Mouse (Mus musculus) adrenal gland, adult 8-10 months (tissue): ENCODE measurements around the gene Sec24c. TPM values are rescaled to one million over a fixed set of nuclear protein-coding genes. Genes with fewer than 3 reads are reported as not detected.

Experiments
- DNase-seq: peaks from one replicate; pipeline ENCODE4 v3.0.0; 2022
- microRNA-seq, 2 experiments: library from miRNA; unstranded; fragments of <30 nt; microRNA quantifications; one replicate each; pipeline ENCODE4 v1.2.0; 2022
- total RNA-seq, 4 experiments: library from RNA; stranded (reverse); gene quantifications; 2 replicates each; pipeline ENCODE4 v1.2.4; 2022

Gene Sec24c
- total RNA-seq, 4 experiments from 2014 or later = 124 to 167 (median 150) TPM

GRCm38 (mm10) chr14:20735892-20736390, 61.8 kb downstream of the Sec24c start:
- DNase-seq = no peak

DNA sequence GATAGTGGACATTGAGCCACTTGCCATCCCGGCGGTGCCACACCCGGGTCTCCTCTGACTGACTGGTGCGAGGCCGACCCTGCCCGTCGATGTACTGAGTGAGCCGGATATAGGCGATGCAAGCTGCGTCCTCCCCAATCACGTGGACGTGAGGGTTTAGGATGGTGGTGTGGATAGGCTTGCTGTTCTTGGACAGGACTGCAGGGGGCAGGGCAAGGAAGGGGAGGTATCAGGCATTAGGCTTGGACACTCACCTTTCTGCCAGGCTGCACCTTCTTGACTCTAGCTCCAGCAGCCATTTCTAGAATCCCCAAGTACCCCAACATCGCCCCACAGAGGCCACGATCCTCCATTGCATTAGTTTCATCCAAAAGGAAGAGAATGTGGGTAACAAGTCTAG, 63.2 kb downstream of the Sec24c start:
- DNase-seq = no peak

DNA sequence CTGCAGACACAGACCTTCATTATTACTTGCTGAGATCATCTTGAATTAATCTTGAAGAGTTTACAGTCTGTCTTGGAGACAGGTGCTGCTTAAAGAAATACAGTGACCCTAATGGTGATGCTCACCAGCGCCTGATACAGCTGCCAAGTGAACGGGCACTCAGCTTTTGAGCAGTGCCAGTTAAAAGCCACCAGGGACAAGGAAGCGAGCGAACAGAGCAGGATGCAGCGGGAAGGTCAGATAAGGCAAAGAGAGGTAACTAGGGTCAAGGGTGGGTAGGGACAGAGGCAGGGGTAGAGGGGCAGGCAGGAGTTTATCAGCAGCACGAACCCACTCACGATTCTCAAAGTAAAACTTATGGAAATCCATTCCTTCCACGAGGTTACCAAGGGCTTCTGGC, 64.4 kb downstream of the Sec24c start:
- no peak for DNase-seq

DNA sequence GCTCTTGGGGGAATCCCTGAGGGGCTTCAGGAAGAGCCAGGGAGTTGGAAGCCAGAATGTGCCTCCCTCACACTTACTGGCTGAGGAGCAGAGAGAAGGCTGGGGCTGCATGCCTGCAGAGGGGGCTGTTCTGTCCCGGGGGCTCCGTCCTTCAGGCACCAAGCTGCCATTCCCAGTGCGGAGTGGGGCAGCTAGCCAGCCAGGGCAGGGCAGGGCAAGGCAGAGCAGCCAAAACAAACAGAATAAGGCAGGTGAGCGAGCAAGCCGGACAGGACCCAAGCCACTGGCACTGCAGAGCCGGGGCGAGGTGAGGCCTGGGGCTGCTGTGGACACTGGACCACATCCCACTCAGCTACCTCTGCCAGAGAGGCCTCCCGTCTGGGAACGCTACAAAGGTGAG, 67.2 kb downstream of the Sec24c start:
- DNase-seq = no peak

DNA sequence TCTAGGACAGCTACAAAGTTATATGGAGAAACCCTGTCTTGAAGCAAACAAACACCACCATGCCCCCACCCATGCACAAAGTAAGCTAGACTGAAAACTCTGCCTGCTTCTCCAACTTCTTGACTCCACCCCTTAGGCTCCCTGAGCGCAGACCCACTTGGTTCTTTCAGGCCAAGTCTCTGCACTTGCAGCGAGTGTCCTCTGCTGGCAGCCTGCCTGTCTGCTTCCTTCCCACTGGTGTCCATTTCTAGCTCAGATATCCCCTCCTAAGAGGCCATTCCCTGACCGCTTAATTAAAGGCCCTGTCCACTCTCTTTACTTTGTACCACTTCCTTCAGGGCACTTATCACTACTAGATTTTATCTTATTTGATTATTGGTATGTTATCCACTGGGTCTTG, 69.5 kb downstream of the Sec24c start:
- no peak for DNase-seq

Small RNA genes lying within 50 kb of the gene (microRNA-seq; reads per million reads assigned to microRNA genes)
- gene Mir6946 = 0.17 to 0.70 reads per million in 2 experiments

Other genes starting within 250 kb of the Sec24c start
- gene Cfap70, start 222.1 kb upstream of the Sec24c start, total RNA-seq = 1 to 10 TPM; 1.2 to 7.0 (median 1.8) TPM
- 100 to 1,000 TPM; 118 to 129 (median 120) TPM for gene Anxa7, start 194.2 kb upstream of the Sec24c start, total RNA-seq
- 1 to 10 TPM in 2 of 4 experiments, under 1 TPM in 2; 0.52 to 2.1 (median 1.1) TPM for gene Mss51, start 177.4 kb upstream of the Sec24c start, total RNA-seq
- 10 to 100 TPM; 66.2 to 94.4 (median 73.4) TPM for gene Ppp3cb, start 127.7 kb upstream of the Sec24c start, total RNA-seq
- 10 to 100 TPM; 18.3 to 22.1 (median 19.3) TPM for gene Usp54, start 33.2 kb upstream of the Sec24c start, total RNA-seq
- gene Myoz1, start 17.8 kb upstream of the Sec24c start, total RNA-seq = 1 to 10 TPM in 1 of 4 experiments, not detected in 3; 1.2 TPM
- under 1 TPM; 0.22 to 0.43 (median 0.41) TPM for gene Synpo2l, start 6.0 kb upstream of the Sec24c start, total RNA-seq
- gene Fut11, start 20.7 kb downstream of the Sec24c start, total RNA-seq = 10 to 100 TPM; 18.7 to 22.5 (median 21.3) TPM
- gene Chchd1, start 28.7 kb downstream of the Sec24c start, total RNA-seq = 10 to 100 TPM; 59.4 to 79.8 (median 72.9) TPM
- gene Zswim8, start 33.2 kb downstream of the Sec24c start, total RNA-seq = 100 to 1,000 TPM; 111 to 197 (median 146) TPM
- gene Ndst2, start 60.3 kb downstream of the Sec24c start, total RNA-seq = 10 to 100 TPM; 27.7 to 51.1 (median 34.4) TPM
- 10 to 100 TPM; 63.3 to 74.9 (median 69.1) TPM for gene Camk2g, start 119.8 kb downstream of the Sec24c start, total RNA-seq
- 10 to 100 TPM; 22.1 to 48.3 (median 35.9) TPM for gene Plau, start 162.4 kb downstream of the Sec24c start, total RNA-seq